Mouse (Mus musculus): ENCODE results near the gene Defb26.

DNA sequence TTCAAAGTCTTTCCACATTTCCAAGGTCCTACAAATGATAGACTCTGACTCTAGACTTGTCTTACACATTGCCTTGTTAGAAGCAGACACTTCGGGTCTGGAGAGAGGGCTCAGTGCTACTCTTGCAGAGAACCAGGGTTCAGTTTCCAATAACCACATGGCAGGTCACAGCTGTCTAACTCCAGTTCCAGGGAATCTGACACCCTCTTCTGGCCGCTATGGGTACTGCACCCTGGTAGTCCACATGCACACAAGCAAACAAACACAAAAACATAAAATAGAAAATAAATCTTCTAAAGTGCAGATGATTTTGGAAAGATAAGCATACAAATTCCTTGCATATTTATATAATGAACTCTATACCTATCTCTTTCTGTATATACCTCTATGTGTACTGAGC is 24.5 kb downstream of the Defb26 start:
- TF ChIP-seq CTCF (IDR thresholded peaks at IDR 0.05; ENCODE audit: control insufficient read depth, insufficient read depth, insufficient replicate concordance, low read depth, low read length) (peak; percentile 71; the same call in 1 of the 2 replicates), POLR2A (IDR thresholded peaks at IDR 0.05; ENCODE audit: control insufficient read depth, low read depth, low read length) (no peak)

Measured in testis, adult 2 months (tissue).